Mouse (Mus musculus) forebrain, embryonic 10.5 days (tissue): ENCODE data around the gene Gm5941. TPM values are rescaled to one million over a fixed set of nuclear protein-coding genes. Genes with fewer than 3 reads are reported as not detected.
"Not testable (repeated sequence)": the region's sequence is repeated elsewhere in the genome, so short reads cannot be mapped to it uniquely, and the experiment has no call there.

ENCODE experiments used
- DNase-seq: peaks from one replicate; pipeline ENCODE4 v3.0.0-alpha.2; 2017; ENCODE audit warnings: low spot score; ENCODE audit errors: extremely low spot score
- H3K27ac ChIP-seq: fragments of 300-500 bp; sonication (generic); 2 replicates; pipeline ENCODE4 v1.5.1; 2016; ENCODE audit warnings: mild to moderate bottlenecking
- H3K27me3 ChIP-seq: fragments of 300-500 bp; sonication (generic); 2 replicates; pipeline ENCODE4 v1.6.1; 2016; ENCODE audit warnings: mild to moderate bottlenecking; ENCODE audit not compliant: poor library complexity, severe bottlenecking
- H3K36me3 ChIP-seq: fragments of 300-500 bp; sonication (generic); replicated peaks from 2 replicates; pipeline ENCODE4 v1.6.1; 2016; ENCODE audit warnings: mild to moderate bottlenecking, moderate library complexity
- H3K4me1 ChIP-seq: fragments of 300-500 bp; sonication (generic); 2 replicates; pipeline ENCODE4 v1.6.1; 2016
- H3K4me3 ChIP-seq: fragments of 300-500 bp; sonication (generic); 2 replicates; pipeline ENCODE4 v1.5.1; 2016; ENCODE audit warnings: mild to moderate bottlenecking, moderate library complexity
- H3K9me3 ChIP-seq: fragments of 300-500 bp; sonication (generic); 2 replicates; pipeline ENCODE4 v1.6.1; 2016; ENCODE audit warnings: mild to moderate bottlenecking, moderate library complexity
- WGBS: fragments of 180-500 bp; shearing (Covaris S2); methylation state at CpG from one replicate; pipeline ENCODE4 v1.1.7; 2016; 5-methylcytosine and 5-hydroxymethylcytosine counted together
- polyA plus RNA-seq: library from polyadenylated mRNA; unstranded; fragments of >200 nt; fragmentation: Nextera tagmentation; extraction: Ambion mirVana; gene quantifications from 2 replicates; pipeline ENCODE4 v1.2.1, GENCODE M21; 2016

Gene Gm5941
- not detected in 2 replicates for polyA plus RNA-seq

DNA sequence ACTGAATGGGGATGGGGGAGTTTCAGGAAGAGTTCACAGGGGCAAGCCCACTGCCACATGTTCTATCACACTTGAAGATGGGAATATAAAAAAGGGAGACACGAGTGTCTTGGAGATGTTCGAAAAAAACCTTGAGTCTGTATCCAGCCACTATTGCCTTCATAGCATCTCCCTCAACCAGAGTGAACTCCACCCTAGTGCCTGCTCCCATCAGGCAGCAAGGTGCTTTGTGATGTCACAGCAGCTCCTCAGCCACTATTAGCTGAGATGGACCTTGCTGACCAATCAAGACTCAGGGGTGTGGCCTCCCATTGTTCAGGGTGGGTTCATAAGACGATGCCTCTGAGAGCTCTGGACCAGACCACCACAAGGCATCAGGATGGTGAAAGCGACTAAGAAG is at the start of gene Gm5941:
Gene Gm5941, plus strand, starts transcription at position 301 of the 400 bp plus-strand sequence.
- not testable (repeated sequence) for H3K36me3 ChIP-seq, DNase-seq, H3K9me3 ChIP-seq, H3K4me1 ChIP-seq, H3K27me3 ChIP-seq, H3K27ac ChIP-seq, H3K4me3 ChIP-seq
- 92% methylated on average over 4 of the region's 4 CpGs for WGBS

DNA sequence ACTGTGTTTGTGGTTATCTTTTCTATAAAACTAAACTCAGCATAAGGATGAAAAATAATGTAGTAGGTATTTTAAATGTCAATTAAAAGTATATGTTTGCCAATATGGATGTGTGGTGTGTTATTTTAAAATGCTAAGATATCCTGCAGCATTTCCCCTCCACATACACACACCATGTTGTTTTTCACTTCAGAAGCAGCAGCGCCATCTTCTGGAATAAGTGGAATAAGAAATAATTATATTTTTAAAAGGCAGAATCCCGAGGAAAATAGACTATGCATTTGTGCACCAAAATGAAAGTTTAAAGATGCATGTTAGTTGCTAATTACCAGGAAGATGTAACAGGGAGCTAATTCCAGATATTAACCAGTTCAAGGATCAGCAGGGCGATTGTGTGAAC is 29.3 kb upstream of the Gm5941 start:
- Histone ChIP-seq H3K27ac (no peak overlapping the region), H3K4me1 (no peaks in the 10 kb centered on the region)
- 37% methylated on average over 3 of the region's 3 CpGs for WGBS

DNA sequence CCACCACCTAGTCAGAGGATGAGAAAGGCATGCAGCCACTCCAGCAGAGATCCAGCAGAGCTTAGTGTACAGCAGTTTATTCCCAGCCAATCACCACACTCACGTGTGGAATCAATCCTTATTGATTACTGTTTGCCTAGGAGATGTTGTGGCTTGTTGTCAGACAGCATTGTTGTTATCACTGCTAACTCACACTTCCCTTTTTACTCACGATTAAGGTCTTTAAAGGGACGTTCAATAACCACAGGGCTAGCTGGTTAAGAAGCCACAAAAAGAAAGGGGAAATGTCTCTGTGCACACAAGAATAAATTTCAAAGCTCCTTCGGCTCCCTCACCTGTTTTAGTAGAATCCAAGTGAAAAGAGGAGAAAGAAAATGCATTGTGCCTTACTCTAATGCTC is 25.0 kb upstream of the Gm5941 start:
- no peak for DNase-seq
- no peak overlapping the region for H3K27ac ChIP-seq
- H3K4me1 ChIP-seq: no peaks in the 10 kb centered on the region
- no peaks in the 10 kb centered on the region for H3K9me3 ChIP-seq
- WGBS: 77% methylated on average over 4 of the region's 4 CpGs
- H3K36me3 ChIP-seq: no peaks in the 10 kb centered on the region
- H3K27me3 ChIP-seq: no peaks in the 10 kb centered on the region
- no peak overlapping the region for H3K4me3 ChIP-seq

More for the DNA sequence above, 29.3 kb upstream of the Gm5941 start:
- H3K36me3 ChIP-seq: no peaks in the 10 kb centered on the region
- H3K9me3 ChIP-seq: no peaks in the 10 kb centered on the region
- H3K27me3 ChIP-seq: no peaks in the 10 kb centered on the region
- no peak overlapping the region for H3K4me3 ChIP-seq
- no peak for DNase-seq

DNA sequence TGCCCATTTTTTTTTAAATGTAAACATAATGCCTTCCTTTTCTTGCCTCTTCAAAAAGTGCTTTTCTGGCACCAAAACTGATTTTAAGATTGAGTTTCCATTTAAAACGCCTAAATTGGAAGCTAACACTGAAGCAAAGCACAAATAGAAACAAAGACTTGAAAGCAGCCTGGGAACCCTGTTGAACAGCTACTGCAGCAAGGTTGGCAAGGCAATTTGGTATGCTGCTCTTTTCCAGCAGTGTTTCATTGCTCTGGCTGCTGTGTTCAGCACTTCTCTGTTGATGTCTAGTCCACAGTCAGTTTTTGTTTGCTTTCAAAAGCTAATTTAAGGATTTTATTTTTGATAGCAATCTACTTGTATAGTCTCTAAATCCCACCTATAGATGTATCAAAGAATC is 8.5 kb downstream of the Gm5941 start:
- H3K27me3 ChIP-seq: no peaks in the 10 kb centered on the region
- no peaks in the 10 kb centered on the region for H3K4me1 ChIP-seq
- H3K9me3 ChIP-seq: no peaks in the 10 kb centered on the region
- 37% methylated on average over 1 of the region's 1 CpGs for WGBS
- H3K36me3 ChIP-seq: no peaks in the 10 kb centered on the region
- no peak overlapping the region for H3K4me3 ChIP-seq
- no peak overlapping the region for H3K27ac ChIP-seq
- no peak for DNase-seq

DNA sequence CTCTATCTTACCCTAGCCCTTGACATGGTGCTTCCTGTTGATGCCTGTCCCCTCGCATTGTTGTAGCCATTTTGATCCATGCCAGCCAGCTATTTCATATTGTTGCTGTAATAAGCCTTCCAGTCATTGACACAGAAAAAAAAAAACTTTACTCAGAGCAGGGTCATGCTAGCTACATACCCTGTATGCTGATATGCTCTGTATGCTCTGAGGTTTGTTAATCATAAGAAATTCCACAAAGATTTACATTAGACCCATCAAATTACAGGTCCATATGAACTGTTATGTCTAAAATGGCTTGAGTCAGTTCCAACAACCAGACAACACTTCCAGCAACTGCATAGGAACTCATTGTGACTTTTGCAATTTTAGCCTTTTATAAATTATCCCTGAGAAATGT is 38.1 kb downstream of the Gm5941 start:
- Histone ChIP-seq H3K9me3 (no peaks in the 10 kb centered on the region), H3K27ac (no peak overlapping the region), H3K4me3 (no peak overlapping the region), H3K4me1 (no peaks in the 10 kb centered on the region; the same call in 1 of the 2 replicates), H3K36me3 (no peaks in the 10 kb centered on the region), H3K27me3 (no peaks in the 10 kb centered on the region)
- WGBS: 79% methylated on average over 1 of the region's 1 CpGs
- no peak for DNase-seq

Other genes with a start within 250 kb of the Gm5941 start
- not detected in 2 replicates for gene Mageb18, start 109.6 kb downstream of the Gm5941 start, polyA plus RNA-seq